Mouse (Mus musculus) E14TG2a.4 (cell line): ENCODE data around the gene Mcub.

Source experiments
- CTCF ChIP-seq: conservative IDR thresholded peaks from 2 replicates; pipeline ENCODE4 v1.5.1; 2014; ENCODE audit warnings: low read length
- POU5F1 ChIP-seq: IDR thresholded peaks from 2 replicates; pipeline ENCODE4 v1.6.1; 2014; ENCODE audit warnings: low read length, borderline replicate concordance

- TF ChIP-seq CTCF: no peak
- no peak for TF ChIP-seq POU5F1
Observed at GRCm38 (mm10) chr3:129913241-129913640, 56.8 kb downstream of the Mcub start.
